In genomic region chr12:110237046-110237445, GRCm38 (mm10) we compare ENCODE assay signal across 23 mouse cellular contexts. TPM values are rescaled to one million over a fixed set of nuclear protein-coding genes. Genes with fewer than 3 reads are reported as not detected.
DNase-seq lines count a peak whose midpoint lies in the region; ATAC-seq and TF ChIP-seq lines count a peak whose summit lies in the region.
"Had no signal": no experiment of that assay in that cellular context is flagged by ENCODE, and none has a peak within 500 bp of the region (broad histone marks: within the 10 kb centered on the region; RNA-seq: fewer than 3 reads in every experiment).

No protein-coding gene starts in this region.

- H3K79me2 ChIP-seq in heart, adult 2 months (replicated peaks; ENCODE audit: control insufficient read depth, insufficient read depth, low read length): no peaks in the 10 kb centered on the region

- H3K4me3 ChIP-seq in intestine, embryonic 15.5 days (replicated peaks): no peak overlapping the region
- H3K4me3 ChIP-seq in intestine, embryonic 16.5 days (ENCODE audit: low read length): no peak overlapping the region
- no peak overlapping the region for H3K4me3 ChIP-seq in kidney, embryonic 16.5 days (ENCODE audit: low read length)
- peak overlapping the region; percentile 4 for H3K4me3 ChIP-seq in testis, adult 2 months (ENCODE audit: control insufficient read depth, low read depth, low read length)
- H3K4me3 ChIP-seq in heart, adult 2 months: no peak overlapping the region
- H3K4me3 ChIP-seq: embryonic facial prominence, embryonic 12.5 days; forebrain, embryonic 15.5 days; heart, embryonic 15.5 days had no signal

- no peak for TF ChIP-seq EP300 in heart, adult 2 months (IDR thresholded peaks at IDR 0.05; ENCODE audit: insufficient read depth, low read depth, low read length)

- no peaks in the 10 kb centered on the region for H3K9me3 ChIP-seq in intestine, embryonic 15.5 days
- no peaks in the 10 kb centered on the region for H3K9me3 ChIP-seq in intestine, embryonic 16.5 days (ENCODE audit: control insufficient read depth, low read length)
- H3K9me3 ChIP-seq in kidney, embryonic 16.5 days (ENCODE audit: low read length): no peaks in the 10 kb centered on the region
- H3K9me3 ChIP-seq: embryonic facial prominence, embryonic 12.5 days; forebrain, embryonic 15.5 days; heart, embryonic 15.5 days had no signal

- ATAC-seq in intestine, embryonic 15.5 days: peak; percentile 28; the same call in 1 of the 2 replicates
- ATAC-seq in intestine, embryonic 16.5 days: no peak
- no peak for ATAC-seq in kidney, embryonic 16.5 days (ENCODE audit: low FRiP score, low TSS enrichment)
- ATAC-seq: CD4-positive, CD25-positive, alpha-beta regulatory T cell, adult 4 months; forebrain, embryonic 15.5 days had no signal

- no peak overlapping the region for H3K27ac ChIP-seq in intestine, embryonic 15.5 days
- no peak overlapping the region for H3K27ac ChIP-seq in intestine, embryonic 16.5 days (ENCODE audit: low read length)
- no peak overlapping the region for H3K27ac ChIP-seq in kidney, embryonic 16.5 days (ENCODE audit: low read length)
- no peak overlapping the region for H3K27ac ChIP-seq in testis, adult 2 months (ENCODE audit: control insufficient read depth, insufficient read depth, low read depth, low read length)
- H3K27ac ChIP-seq in heart, adult 2 months: no peak overlapping the region
- H3K27ac ChIP-seq: embryonic facial prominence, embryonic 12.5 days; forebrain, embryonic 15.5 days; heart, embryonic 15.5 days had no signal

- TF ChIP-seq POLR2A in testis, adult 2 months (IDR thresholded peaks at IDR 0.05; ENCODE audit: control insufficient read depth, low read depth, low read length): no peak
- TF ChIP-seq POLR2A in heart, adult 2 months (IDR thresholded peaks at IDR 0.05; ENCODE audit: insufficient read depth, low read depth, low read length): no peak

- H3K27me3 ChIP-seq in intestine, embryonic 15.5 days (replicated peaks): no peaks in the 10 kb centered on the region
- H3K27me3 ChIP-seq in intestine, embryonic 16.5 days (replicated peaks; ENCODE audit: control insufficient read depth, insufficient read depth, low read length): no peaks in the 10 kb centered on the region
- H3K27me3 ChIP-seq in kidney, embryonic 16.5 days (ENCODE audit: insufficient read depth, low read length): 0 out of 2 replicates have a peak, but pooled peaks cover 5% of the 10 kb centered on the region
- H3K27me3 ChIP-seq in testis, adult 2 months (ENCODE audit: control insufficient read depth, insufficient read depth, low read length): no peaks in the 10 kb centered on the region
- H3K27me3 ChIP-seq in heart, adult 2 months (ENCODE audit: control insufficient read depth, insufficient read depth, low read length): no peaks in the 10 kb centered on the region
- H3K27me3 ChIP-seq: forebrain, embryonic 15.5 days had no signal

- DNase-seq in kidney, adult 9 months: peak; percentile 54
- DNase-seq in testis, postnatal 10 days (ENCODE audit: low spot score): no peak
- no peak for DNase-seq in cerebellum, postnatal 10 days
- no peak for DNase-seq in heart, adult 2 months
- DNase-seq: adrenal gland, adult 8-10 months; adrenal gland, postnatal 36 days; B cell, adult 2 months; cerebellum, adult 2 months; cerebellum, postnatal 25 days; gastrocnemius, postnatal 36 days; heart, adult 18-20 months; heart, postnatal 14 days had no signal

- TF ChIP-seq CTCF in testis, adult 2 months (IDR thresholded peaks at IDR 0.05; ENCODE audit: control insufficient read depth, insufficient read depth, insufficient replicate concordance, low read depth, low read length): no peak
- TF ChIP-seq CTCF in heart, adult 2 months (IDR thresholded peaks at IDR 0.05): no peak

- no peaks in the 10 kb centered on the region for H3K36me3 ChIP-seq in intestine, embryonic 15.5 days
- H3K36me3 ChIP-seq in intestine, embryonic 16.5 days (ENCODE audit: control insufficient read depth, insufficient read depth, low read length): no peaks in the 10 kb centered on the region
- H3K36me3 ChIP-seq in kidney, embryonic 16.5 days (ENCODE audit: insufficient read depth, low read length): no peaks in the 10 kb centered on the region
- no peaks in the 10 kb centered on the region for H3K36me3 ChIP-seq in testis, adult 2 months (ENCODE audit: control insufficient read depth, insufficient read depth, low read length)
- no peaks in the 10 kb centered on the region for H3K36me3 ChIP-seq in heart, adult 2 months (ENCODE audit: control insufficient read depth, insufficient read depth, low read length)
- H3K36me3 ChIP-seq: embryonic facial prominence, embryonic 12.5 days; forebrain, embryonic 15.5 days; G1E; heart, embryonic 15.5 days had no signal

- no peak overlapping the region for H3K9ac ChIP-seq in intestine, embryonic 15.5 days
- H3K9ac ChIP-seq in intestine, embryonic 16.5 days (ENCODE audit: low read depth, low read length): no peak overlapping the region
- no peak overlapping the region for H3K9ac ChIP-seq in kidney, embryonic 16.5 days (replicated peaks; ENCODE audit: low read length)
- H3K9ac ChIP-seq in heart, adult 2 months (ENCODE audit: low read depth, low read length): no peak overlapping the region
- H3K9ac ChIP-seq: embryonic facial prominence, embryonic 12.5 days; forebrain, embryonic 15.5 days; heart, embryonic 15.5 days had no signal

- H3K4me1 ChIP-seq in intestine, embryonic 15.5 days (replicated peaks): 0 out of 2 replicates have a peak, but pooled peaks cover 2% of the 10 kb centered on the region
- H3K4me1 ChIP-seq in intestine, embryonic 16.5 days (ENCODE audit: control insufficient read depth, insufficient read depth, low read length): peaks cover 5% of the 10 kb centered on the region
- peaks cover 9% of the 10 kb centered on the region; the same call in 1 of the 2 replicates for H3K4me1 ChIP-seq in kidney, embryonic 16.5 days (ENCODE audit: insufficient read depth, low read length)
- peaks cover 8% of the 10 kb centered on the region for H3K4me1 ChIP-seq in testis, adult 2 months (ENCODE audit: control insufficient read depth, insufficient read depth, low read length)
- no peaks in the 10 kb centered on the region for H3K4me1 ChIP-seq in heart, adult 2 months (ENCODE audit: control insufficient read depth, insufficient read depth, low read length)
- H3K4me1 ChIP-seq: embryonic facial prominence, embryonic 12.5 days; forebrain, embryonic 15.5 days; heart, embryonic 15.5 days had no signal

- intact Hi-C loops in heart, adult 2 months (cut with DNase I): no loop called here

- H3K4me2 ChIP-seq in intestine, embryonic 15.5 days (replicated peaks): no peak overlapping the region
- no peak overlapping the region for H3K4me2 ChIP-seq in intestine, embryonic 16.5 days (ENCODE audit: low read depth, low read length)
- H3K4me2 ChIP-seq in kidney, embryonic 16.5 days (replicated peaks; ENCODE audit: low read depth, low read length): no peak overlapping the region
- H3K4me2 ChIP-seq: embryonic facial prominence, embryonic 12.5 days; forebrain, embryonic 15.5 days; heart, embryonic 11.5 days; heart, embryonic 15.5 days had no signal

- WGBS in intestine, embryonic 15.5 days: 75% methylated on average over 7 of the region's 7 CpGs
- WGBS in intestine, embryonic 16.5 days: 86% methylated on average over 7 of the region's 7 CpGs
- 67% methylated on average over 7 of the region's 7 CpGs for WGBS in kidney, embryonic 16.5 days
- WGBS in heart, adult 2 months: 64% methylated on average over 7 of the region's 7 CpGs

RNA-seq across cellular contexts. Expression of gene Dio3, which starts 41.8 kb away (rescaled TPM):
- 1.7 and 2.2 TPM in 2 replicates for polyA plus RNA-seq in intestine, embryonic 15.5 days (2015; fragmentation: Nextera tagmentation; extraction: Ambion mirVana)
- 0.82 and 1.2 TPM in 2 replicates for polyA plus RNA-seq in intestine, embryonic 16.5 days (2015; fragmentation: Nextera tagmentation; extraction: Ambion mirVana)
- 0.14 and 0.32 TPM in 2 replicates for polyA plus RNA-seq in kidney, embryonic 16.5 days (2015; fragmentation: Nextera tagmentation; extraction: Ambion mirVana)
- 0.21 and 0.51 TPM in 2 replicates for polyA plus RNA-seq in testis, adult 2 months (2012; rRNA removed)
- not detected for total RNA-seq in heart, adult 2 months (2021)
- 0.37 TPM in 1 of 2 replicates, not detected in the other for polyA plus RNA-seq in heart, adult 2 months (2012; rRNA removed)
- total RNA-seq: heart, adult 18-20 months; heart, postnatal 14 days; hematopoietic stem cell, adult 5-6 weeks had no signal
- polyA plus RNA-seq: CD4-positive, CD25-positive, alpha-beta regulatory T cell, adult 4 months; G1E; heart, embryonic 11.5 days; heart, embryonic 15.5 days had no signal
